Mouse (Mus musculus) kidney, adult 18-20 months (tissue): ENCODE results near the gene Gm7792.
"Not testable (repeated sequence)": the region's sequence is repeated elsewhere in the genome, so short reads cannot be mapped to it uniquely, and the experiment has no call there.

ENCODE experiments used
- DNase-seq: peaks from one replicate; pipeline ENCODE4 v3.0.0; 2021

Gm7792 gene

GRCm38 (mm10) chr5:93843476-93843875, at the start of gene Gm7792:
Gene Gm7792, plus strand, starts transcription at chr5:93843776.
- not testable (repeated sequence) for DNase-seq
